ENCODE assay signal across 17 mouse cellular contexts in genomic region chr11:55966580-55966979, GRCm38 (mm10).
"Had no signal": no experiment of that assay in that cellular context is flagged by ENCODE, and none has a peak within 500 bp of the region (broad histone marks: within the 10 kb centered on the region; RNA-seq: fewer than 3 reads in every experiment).

No protein-coding gene starts in this region.

- H3K4me2 ChIP-seq: neural tube, embryonic 12.5 days; neural tube, embryonic 13.5 days; neural tube, embryonic 15.5 days; stomach, embryonic 15.5 days had no signal

- DNase-seq: retina, postnatal 1 day; right cerebral cortex, adult 18-20 months; right cerebral cortex, postnatal 14 days; right cerebral cortex, postnatal 25 days; right cerebral cortex, postnatal 4 days; spleen, adult 18-20 months; thymus, adult 18-20 months; thymus, adult 2 months; thymus, postnatal 14 days; thymus, postnatal 25 days; thymus, postnatal 36 days; thymus, postnatal 4 days had no signal

- H3K4me3 ChIP-seq: neural tube, embryonic 12.5 days; neural tube, embryonic 13.5 days; neural tube, embryonic 15.5 days; stomach, embryonic 15.5 days had no signal

- H3K36me3 ChIP-seq: neural tube, embryonic 12.5 days; neural tube, embryonic 13.5 days; neural tube, embryonic 15.5 days; stomach, embryonic 15.5 days had no signal

- H3K4me1 ChIP-seq: neural tube, embryonic 12.5 days; neural tube, embryonic 13.5 days; neural tube, embryonic 15.5 days; stomach, embryonic 15.5 days had no signal

- H3K9me3 ChIP-seq: neural tube, embryonic 12.5 days; neural tube, embryonic 13.5 days; neural tube, embryonic 15.5 days; stomach, embryonic 15.5 days had no signal

- H3K9ac ChIP-seq: neural tube, embryonic 12.5 days; neural tube, embryonic 13.5 days; neural tube, embryonic 15.5 days; stomach, embryonic 15.5 days had no signal

- H3K27me3 ChIP-seq: neural tube, embryonic 12.5 days; neural tube, embryonic 13.5 days; neural tube, embryonic 15.5 days; stomach, embryonic 15.5 days had no signal

- H3K27ac ChIP-seq: neural tube, embryonic 12.5 days; neural tube, embryonic 13.5 days; neural tube, embryonic 15.5 days; stomach, embryonic 15.5 days; stomach, postnatal 0 days had no signal
